Mouse (Mus musculus) olfactory bulb, adult 2 months (tissue): ENCODE data around the gene Smc4.

Experiments
- CTCF ChIP-seq: fragments of 200-500 bp; IDR thresholded peaks from 2 replicates; pipeline ENCODE4 v1.5.1; 2012; ENCODE audit warnings: low read depth, mild to moderate bottlenecking, low read length, moderate library complexity; ENCODE audit not compliant: insufficient read depth
- POLR2A ChIP-seq: fragments of 200-500 bp; IDR thresholded peaks from 2 replicates; pipeline ENCODE4 v1.6.1; 2012; ENCODE audit warnings: mild to moderate bottlenecking, low read depth, low read length, moderate library complexity; ENCODE audit not compliant: insufficient read depth

DNA sequence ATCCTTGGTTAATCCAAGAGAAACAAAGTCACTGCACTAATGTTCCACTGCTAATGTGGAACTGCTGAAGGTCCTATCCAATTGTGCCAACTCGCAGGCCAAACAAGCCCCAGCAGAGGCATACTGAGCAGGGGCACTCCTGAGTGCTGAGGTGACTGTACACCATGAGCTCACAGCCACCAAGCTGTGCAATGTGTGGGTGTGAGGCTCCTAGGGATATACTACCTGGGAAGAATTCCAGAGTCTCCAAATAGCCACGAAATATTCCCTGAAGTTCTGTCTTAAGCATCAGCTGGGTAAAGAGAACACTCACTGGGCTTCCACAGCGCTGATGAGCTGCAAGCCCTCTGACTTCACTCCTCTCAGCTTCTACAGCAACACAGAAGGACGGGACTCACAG, 43.1 kb downstream of the Smc4 start:
- TF ChIP-seq CTCF (no peak), POLR2A (no peak)
